Mouse (Mus musculus) lung, embryonic 14.5 days (tissue): Measurements from ENCODE around the gene Fer1l5. TPM values are rescaled to one million over a fixed set of nuclear protein-coding genes. Genes with fewer than 3 reads are reported as not detected.
A peak's percentile ranks its signal among the peaks of the same experiment; 100 is the strongest.

Experiments used
- ATAC-seq: fragments of 200-750 bp; cut with Nextera tagmentation; 2 replicates; pipeline ENCODE4 v1.8.0; 2017; ENCODE audit warnings: mild to moderate bottlenecking, moderate TSS enrichment, moderate library complexity; ENCODE audit not compliant: insufficient read depth
- DNase-seq: peaks from one replicate; pipeline ENCODE4 v3.0.0-alpha.2; 2015
- H3K27ac ChIP-seq: fragments of 300-500 bp; sonication (generic); 2 replicates; pipeline ENCODE4 v1.5.1; 2014; ENCODE audit warnings: low read depth, mild to moderate bottlenecking, moderate library complexity
- H3K27me3 ChIP-seq: fragments of 300-500 bp; sonication (generic); 2 replicates; pipeline ENCODE4 v1.6.1; 2014; ENCODE audit warnings: low read length, control low read depth; ENCODE audit not compliant: insufficient read depth
- H3K36me3 ChIP-seq: fragments of 300-500 bp; sonication (generic); 2 replicates; pipeline ENCODE4 v1.6.1; 2014; ENCODE audit warnings: control low read depth; ENCODE audit not compliant: insufficient read depth
- H3K4me1 ChIP-seq: fragments of 300-500 bp; sonication (generic); 2 replicates; pipeline ENCODE4 v1.6.1; 2014; ENCODE audit warnings: antibody characterized with exemption, control low read depth; ENCODE audit not compliant: insufficient read depth
- H3K4me2 ChIP-seq: fragments of 300-500 bp; sonication (generic); 2 replicates; pipeline ENCODE4 v1.6.1; 2014; ENCODE audit warnings: mild to moderate bottlenecking
- H3K4me3 ChIP-seq: fragments of 300-500 bp; sonication (generic); 2 replicates; pipeline ENCODE4 v1.5.1; 2014; ENCODE audit warnings: low read depth, low read length
- H3K9ac ChIP-seq: fragments of 300-500 bp; sonication (generic); 2 replicates; pipeline ENCODE4 v1.6.1; 2014
- H3K9me3 ChIP-seq: fragments of 300-500 bp; sonication (generic); 2 replicates; pipeline ENCODE4 v1.6.1; 2016; ENCODE audit warnings: low read depth, low read length, control low read depth
- CTCF ChIP-seq: IDR thresholded peaks from 2 replicates; pipeline ENCODE4 v1.5.1; 2016; ENCODE audit warnings: antibody characterized with exemption, low read depth
- WGBS: fragments of 180-500 bp; shearing (Covaris S2); extraction: QIAGEN DNeasy Blood & Tissue Kit; methylation state at CpG from one replicate; pipeline ENCODE4 v1.1.7; 2014; 5-methylcytosine and 5-hydroxymethylcytosine counted together
- polyA plus RNA-seq: library from polyadenylated mRNA; unstranded; fragments of >200 nt; fragmentation: Nextera tagmentation; extraction: Ambion mirVana; gene quantifications from 2 replicates; pipeline ENCODE4 v1.2.1, GENCODE M21; 2014

The Fer1l5 gene
- polyA plus RNA-seq, 1 experiment from 2014 or later, result 0.58 TPM

GRCm38 (mm10) chr1:36444471-36445464 lies 72.7 kb downstream of the Fer1l5 start, which contains the start of gene Lman2l:
Gene Lman2l (minus strand): TSS chr1:36445271.
- no peaks in the 10 kb centered on the region for H3K27me3 ChIP-seq
- DNase-seq (peak; percentile 98), ATAC-seq (peak; percentile 100)
- H3K9ac ChIP-seq, result peak within 1 kb of the TSS; percentile 74
- under 1% methylated on average over 57 of the region's 57 CpGs for WGBS
- H3K4me3 ChIP-seq, result peak within 1 kb of the TSS; percentile 79
- peak within 1 kb of the TSS; percentile 83 for H3K4me2 ChIP-seq
- H3K27ac ChIP-seq, result peak within 1 kb of the TSS; percentile 66; the same call in 1 of the 2 replicates
- TF ChIP-seq CTCF, result no peak
- H3K9me3 ChIP-seq, result no peaks in the 10 kb centered on the region
- H3K4me1 ChIP-seq, result no peaks in the 10 kb centered on the region
- H3K36me3 ChIP-seq, result peaks cover 8% of the 10 kb centered on the region; the same call in 1 of the 2 replicates

GRCm38 (mm10) chr1:36445508-36445907 lies 73.4 kb downstream of the Fer1l5 start:
- H3K27me3 ChIP-seq, result no peaks in the 10 kb centered on the region
- no peak overlapping the region for H3K4me2 ChIP-seq
- peaks cover 6% of the 10 kb centered on the region; the same call in 1 of the 2 replicates for H3K36me3 ChIP-seq
- TF ChIP-seq CTCF, result no peak
- no peak overlapping the region for H3K4me3 ChIP-seq
- WGBS, result 42% methylated on average over 8 of the region's 8 CpGs
- H3K4me1 ChIP-seq, result no peaks in the 10 kb centered on the region
- ATAC-seq, result peak; percentile 19; the same call in 1 of the 2 replicates
- no peak overlapping the region for H3K9ac ChIP-seq
- no peak overlapping the region for H3K27ac ChIP-seq
- no peaks in the 10 kb centered on the region for H3K9me3 ChIP-seq
- DNase-seq, result no peak

GRCm38 (mm10) chr1:36446106-36446824 lies 74.2 kb downstream of the Fer1l5 start:
- H3K4me3 ChIP-seq, result no peak overlapping the region
- no peak overlapping the region for H3K27ac ChIP-seq
- 82% methylated on average over 5 of the region's 5 CpGs for WGBS
- no peak overlapping the region for H3K9ac ChIP-seq
- no peaks in the 10 kb centered on the region for H3K27me3 ChIP-seq
- TF ChIP-seq CTCF, result no peak
- H3K4me1 ChIP-seq, result no peaks in the 10 kb centered on the region
- no peaks in the 10 kb centered on the region for H3K9me3 ChIP-seq
- ATAC-seq (no peak), DNase-seq (no peak)
- H3K36me3 ChIP-seq, result peaks cover 5% of the 10 kb centered on the region; the same call in 1 of the 2 replicates
- H3K4me2 ChIP-seq, result no peak overlapping the region

- ATAC-seq, result no peak
Measured at GRCm38 (mm10) chr1:36446841-36447240, 74.8 kb downstream of the Fer1l5 start.

GRCm38 (mm10) chr1:36454055-36454815 lies 82.1 kb downstream of the Fer1l5 start:
- DNase-seq (no peak), ATAC-seq (no peak)
- Histone ChIP-seq H3K9ac (no peak overlapping the region), H3K4me1 (no peaks in the 10 kb centered on the region), H3K27me3 (no peaks in the 10 kb centered on the region), H3K36me3 (no peaks in the 10 kb centered on the region), H3K4me3 (no peak overlapping the region), H3K27ac (no peak overlapping the region), H3K4me2 (no peak overlapping the region), H3K9me3 (no peaks in the 10 kb centered on the region)
- no peak; the same call in 1 of the 2 replicates for TF ChIP-seq CTCF
- 77% methylated on average over 6 of the region's 6 CpGs for WGBS

More at GRCm38 (mm10) chr1:36446841-36447240, 74.8 kb downstream of the Fer1l5 start:
- no peak for TF ChIP-seq CTCF
- H3K4me3 ChIP-seq, result no peak overlapping the region
- no peaks in the 10 kb centered on the region for H3K4me1 ChIP-seq
- no peak overlapping the region for H3K4me2 ChIP-seq
- no peak overlapping the region for H3K27ac ChIP-seq
- H3K36me3 ChIP-seq, result peaks cover 3% of the 10 kb centered on the region; the same call in 1 of the 2 replicates
- no peak overlapping the region for H3K9ac ChIP-seq
- no peaks in the 10 kb centered on the region for H3K9me3 ChIP-seq
- 85% methylated on average over 5 of the region's 5 CpGs for WGBS
- no peaks in the 10 kb centered on the region for H3K27me3 ChIP-seq
- DNase-seq, result no peak

GRCm38 (mm10) chr1:36457388-36458014 lies 85.4 kb downstream of the Fer1l5 start:
- Histone ChIP-seq H3K4me1 (no peaks in the 10 kb centered on the region), H3K9me3 (no peaks in the 10 kb centered on the region), H3K4me2 (no peak overlapping the region; the same call in 1 of the 2 replicates), H3K9ac (no peak overlapping the region), H3K27ac (no peak overlapping the region), H3K4me3 (no peak overlapping the region), H3K36me3 (no peaks in the 10 kb centered on the region), H3K27me3 (no peaks in the 10 kb centered on the region)
- no peak for TF ChIP-seq CTCF
- DNase-seq (peak; percentile 46), ATAC-seq (no peak)
- WGBS, result 16% methylated on average over 7 of the region's 7 CpGs
